Mouse (Mus musculus): ENCODE measurements around the gene Cops2. TPM values are rescaled to one million over a fixed set of nuclear protein-coding genes. Genes with fewer than 3 reads are reported as not detected.

Cops2 gene
- 59.5 and 66.7 TPM in 2 replicates for polyA plus RNA-seq (2012; rRNA removed)

DNA sequence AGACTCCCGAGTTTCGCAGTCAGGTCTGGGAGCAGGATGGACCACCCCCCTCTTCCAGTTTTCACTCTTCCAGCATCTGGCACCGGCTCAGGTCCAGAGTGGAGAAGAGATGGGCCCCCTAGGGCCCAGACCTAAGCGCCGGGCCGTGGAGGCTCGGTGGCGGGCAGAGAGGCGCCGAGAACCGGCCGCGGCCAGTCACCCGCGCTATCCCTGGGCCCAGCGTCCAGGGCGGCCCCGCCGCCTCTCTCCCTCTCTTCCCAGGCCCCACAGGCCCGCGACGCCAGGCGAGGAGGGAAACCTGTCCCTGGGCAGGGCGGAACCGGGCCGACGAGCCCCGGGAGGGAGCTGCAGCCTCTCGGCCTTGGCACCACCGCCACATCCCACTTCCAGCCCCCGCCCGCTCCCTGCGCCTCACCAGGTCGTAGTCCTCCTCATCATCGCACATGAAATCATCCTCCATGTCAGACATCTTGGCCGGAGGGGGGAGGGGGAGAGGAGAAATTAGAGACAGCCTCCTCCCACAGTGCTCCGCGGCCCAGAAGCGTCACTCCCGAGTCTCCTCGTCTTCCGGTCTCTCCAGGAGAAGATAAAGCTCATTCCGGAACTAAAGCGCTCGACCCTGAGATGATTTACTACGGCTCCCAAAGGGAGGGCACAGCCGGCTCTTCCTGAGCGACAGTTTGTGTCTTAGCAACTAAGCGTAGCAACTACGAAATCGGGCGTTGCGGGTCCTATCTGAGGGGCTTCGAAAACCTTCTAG is at the start of gene Cops2, which contains the start of gene Galk2:
Gene Cops2 (minus strand): TSS at position 619 of the 760 bp plus-strand sequence.
Gene Galk2 (plus strand): TSS at position 589 of the 760 bp plus-strand sequence.
- no peak; the same call in 1 of the 2 replicates for TF ChIP-seq POLR2A (IDR thresholded peaks at IDR 0.05; ENCODE audit: borderline replicate concordance, extremely low read depth, insufficient read depth, insufficient read length, poor library complexity, severe bottlenecking)
- no peak for TF ChIP-seq CTCF (IDR thresholded peaks at IDR 0.05; ENCODE audit: borderline replicate concordance, extremely low read depth, insufficient read depth, insufficient read length)
- peak; percentile 99 for DNase-seq (ENCODE audit: low read depth)

DNA sequence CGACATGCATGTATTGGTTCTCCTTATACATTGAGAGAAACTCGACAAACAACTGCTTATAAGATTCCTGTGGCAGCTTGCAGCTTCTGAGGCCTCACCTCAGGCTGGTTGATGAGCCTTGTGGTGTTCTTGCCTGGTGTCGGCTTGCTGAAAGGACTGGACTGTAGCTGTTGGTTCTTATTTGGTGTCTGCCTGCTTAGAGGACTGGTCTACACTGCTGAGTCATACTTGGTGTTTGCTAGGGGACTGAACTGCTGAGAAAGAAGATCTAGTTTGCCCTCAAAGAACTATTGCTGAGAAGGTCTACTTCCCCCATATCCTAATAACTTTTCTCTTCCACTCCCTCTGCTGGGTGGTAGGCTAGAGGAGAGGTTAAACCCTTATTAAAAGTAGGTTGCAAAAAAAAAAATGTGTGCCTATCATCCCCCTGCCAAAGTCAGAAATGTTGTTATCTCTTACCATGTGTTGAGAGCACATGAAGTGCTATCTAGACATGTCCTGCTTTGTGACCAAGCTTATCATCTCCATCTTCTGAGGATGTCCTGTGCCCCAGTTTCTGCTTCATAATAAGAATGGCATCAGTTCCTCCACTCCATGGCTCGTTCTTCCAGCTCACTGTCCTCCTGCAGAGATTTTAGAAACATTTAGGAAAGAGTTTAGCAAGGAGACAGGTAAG is 48.8 kb upstream of the Cops2 start:
- TF ChIP-seq CTCF (IDR thresholded peaks at IDR 0.05; ENCODE audit: borderline replicate concordance, extremely low read depth, insufficient read depth, insufficient read length), result no peak
- no peak for TF ChIP-seq POLR2A (IDR thresholded peaks at IDR 0.05; ENCODE audit: borderline replicate concordance, extremely low read depth, insufficient read depth, insufficient read length, poor library complexity, severe bottlenecking)
- no peak for DNase-seq (ENCODE audit: low read depth)

DNA sequence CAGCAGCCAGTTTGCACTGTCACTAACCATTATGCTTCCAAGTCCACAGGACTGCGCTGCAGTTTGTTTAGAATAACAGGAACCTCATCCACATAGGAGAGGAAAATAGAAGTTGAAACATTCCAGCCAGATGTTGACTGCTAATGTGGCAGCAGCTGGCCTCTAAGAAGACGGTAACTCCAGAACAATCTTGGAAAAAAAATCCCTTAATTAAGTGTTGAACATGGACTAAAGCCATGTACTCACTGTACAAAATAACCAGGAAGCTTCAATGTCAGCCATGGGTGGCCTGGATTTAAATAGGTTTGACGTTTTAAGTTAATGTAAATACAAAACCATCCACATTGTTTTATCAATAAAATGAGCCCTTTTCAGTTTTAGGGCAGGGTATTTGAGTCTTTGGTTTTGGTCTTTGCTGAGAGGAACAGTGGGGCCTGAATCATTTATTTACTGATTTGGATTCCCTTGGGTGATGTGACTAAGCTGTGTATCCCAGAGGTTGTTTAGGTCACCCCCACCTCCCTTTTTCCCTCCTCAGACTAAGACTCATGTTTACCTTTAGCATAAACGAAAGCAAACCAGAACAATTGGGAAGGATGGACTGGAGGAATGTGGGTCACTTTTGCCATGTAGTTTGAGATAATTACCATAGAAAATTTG is 47.6 kb upstream of the Cops2 start:
- no peak for DNase-seq (ENCODE audit: low read depth)
- no peak for TF ChIP-seq POLR2A (IDR thresholded peaks at IDR 0.05; ENCODE audit: borderline replicate concordance, extremely low read depth, insufficient read depth, insufficient read length, poor library complexity, severe bottlenecking)
- no peak for TF ChIP-seq CTCF (IDR thresholded peaks at IDR 0.05; ENCODE audit: borderline replicate concordance, extremely low read depth, insufficient read depth, insufficient read length)

GRCm38 (mm10) chr2:125901426-125901825 is 42.5 kb upstream of the Cops2 start:
- DNase-seq (ENCODE audit: low read depth), result no peak
- no peak for TF ChIP-seq CTCF (IDR thresholded peaks at IDR 0.05; ENCODE audit: borderline replicate concordance, extremely low read depth, insufficient read depth, insufficient read length)
- no peak for TF ChIP-seq POLR2A (IDR thresholded peaks at IDR 0.05; ENCODE audit: borderline replicate concordance, extremely low read depth, insufficient read depth, insufficient read length, poor library complexity, severe bottlenecking)

DNA sequence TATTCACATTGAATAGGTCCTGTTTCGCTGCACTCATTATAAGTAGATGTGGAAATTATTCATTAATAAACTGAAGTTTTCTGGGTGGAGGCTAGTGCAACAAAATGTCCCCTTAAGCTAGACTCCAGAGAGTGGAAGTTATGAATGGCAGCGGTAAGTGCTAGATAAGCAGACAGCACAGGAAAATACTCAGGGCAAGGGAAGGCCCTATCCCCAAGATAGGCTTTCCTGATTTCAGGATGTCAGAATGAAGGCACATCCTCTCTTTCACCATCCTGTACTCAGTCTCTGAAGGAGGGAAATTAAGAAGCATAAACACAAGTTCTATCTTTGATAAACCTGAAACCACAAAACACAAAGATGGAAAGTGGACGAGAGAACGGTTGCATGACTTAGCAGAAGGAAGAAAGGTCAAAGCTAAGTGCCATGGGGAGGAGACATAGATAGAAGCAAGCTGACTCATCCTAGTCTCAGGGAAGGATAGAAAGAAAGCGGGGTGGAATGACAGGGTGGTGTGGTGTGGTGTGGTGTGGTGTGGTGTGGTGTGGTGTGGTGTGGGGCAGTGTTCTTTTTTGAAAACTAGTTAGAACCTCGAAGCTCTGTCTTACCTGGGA is 42.0 kb upstream of the Cops2 start:
- no peak for DNase-seq (ENCODE audit: low read depth)
- TF ChIP-seq CTCF (IDR thresholded peaks at IDR 0.05; ENCODE audit: borderline replicate concordance, extremely low read depth, insufficient read depth, insufficient read length) (no peak), POLR2A (IDR thresholded peaks at IDR 0.05; ENCODE audit: borderline replicate concordance, extremely low read depth, insufficient read depth, insufficient read length, poor library complexity, severe bottlenecking) (no peak)

DNA sequence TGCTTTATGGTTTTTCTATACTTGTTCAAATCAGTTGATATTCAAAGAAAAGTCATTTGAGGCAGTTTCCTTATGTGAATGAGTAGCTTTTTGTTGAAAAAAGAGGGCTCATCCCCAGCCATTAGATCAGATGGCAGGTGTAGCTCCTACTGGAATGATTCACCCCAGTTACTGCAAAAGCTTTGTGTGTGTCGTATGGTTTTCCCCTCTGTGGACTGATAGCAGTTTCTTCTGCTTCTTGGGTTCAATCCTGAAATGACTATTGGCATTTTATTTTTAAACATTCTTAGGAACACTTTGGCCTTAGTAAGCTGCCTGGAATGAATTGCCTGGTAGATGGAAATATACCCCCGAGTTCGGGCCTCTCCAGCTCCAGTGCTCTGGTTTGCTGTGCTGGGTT is 37.4 kb upstream of the Cops2 start:
- TF ChIP-seq CTCF (IDR thresholded peaks at IDR 0.05; ENCODE audit: borderline replicate concordance, extremely low read depth, insufficient read depth, insufficient read length), result no peak
- no peak for TF ChIP-seq POLR2A (IDR thresholded peaks at IDR 0.05; ENCODE audit: borderline replicate concordance, extremely low read depth, insufficient read depth, insufficient read length, poor library complexity, severe bottlenecking)
- DNase-seq (ENCODE audit: low read depth), result no peak

DNA sequence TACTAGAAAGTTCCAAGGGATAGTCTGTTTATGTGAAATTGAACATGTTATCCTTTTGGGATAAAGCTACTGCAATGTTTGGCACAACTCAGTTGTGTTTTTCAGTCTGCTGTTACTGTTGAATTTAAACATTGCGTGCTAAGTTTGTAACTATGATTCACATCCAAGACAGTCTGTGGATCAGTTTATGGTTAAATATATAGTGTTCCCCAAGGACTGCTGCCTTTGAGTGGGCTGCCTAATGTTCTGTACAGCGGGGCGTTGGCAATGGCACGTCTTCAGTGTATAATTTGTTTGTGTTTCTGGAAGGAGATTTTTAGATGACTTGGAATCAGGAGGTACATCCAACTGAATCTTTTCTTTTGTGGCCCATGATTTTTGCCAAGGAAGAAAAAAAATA is 36.2 kb upstream of the Cops2 start:
- no peak for TF ChIP-seq CTCF (IDR thresholded peaks at IDR 0.05; ENCODE audit: borderline replicate concordance, extremely low read depth, insufficient read depth, insufficient read length)
- TF ChIP-seq POLR2A (IDR thresholded peaks at IDR 0.05; ENCODE audit: borderline replicate concordance, extremely low read depth, insufficient read depth, insufficient read length, poor library complexity, severe bottlenecking), result no peak
- DNase-seq (ENCODE audit: low read depth), result no peak

GRCm38 (mm10) chr2:125893096-125893495 is 34.2 kb upstream of the Cops2 start:
- DNase-seq (ENCODE audit: low read depth), result peak; percentile 70
- TF ChIP-seq CTCF (IDR thresholded peaks at IDR 0.05; ENCODE audit: borderline replicate concordance, extremely low read depth, insufficient read depth, insufficient read length), result peak; percentile 55; the same call in 1 of the 2 replicates
- TF ChIP-seq POLR2A (IDR thresholded peaks at IDR 0.05; ENCODE audit: borderline replicate concordance, extremely low read depth, insufficient read depth, insufficient read length, poor library complexity, severe bottlenecking), result no peak

DNA sequence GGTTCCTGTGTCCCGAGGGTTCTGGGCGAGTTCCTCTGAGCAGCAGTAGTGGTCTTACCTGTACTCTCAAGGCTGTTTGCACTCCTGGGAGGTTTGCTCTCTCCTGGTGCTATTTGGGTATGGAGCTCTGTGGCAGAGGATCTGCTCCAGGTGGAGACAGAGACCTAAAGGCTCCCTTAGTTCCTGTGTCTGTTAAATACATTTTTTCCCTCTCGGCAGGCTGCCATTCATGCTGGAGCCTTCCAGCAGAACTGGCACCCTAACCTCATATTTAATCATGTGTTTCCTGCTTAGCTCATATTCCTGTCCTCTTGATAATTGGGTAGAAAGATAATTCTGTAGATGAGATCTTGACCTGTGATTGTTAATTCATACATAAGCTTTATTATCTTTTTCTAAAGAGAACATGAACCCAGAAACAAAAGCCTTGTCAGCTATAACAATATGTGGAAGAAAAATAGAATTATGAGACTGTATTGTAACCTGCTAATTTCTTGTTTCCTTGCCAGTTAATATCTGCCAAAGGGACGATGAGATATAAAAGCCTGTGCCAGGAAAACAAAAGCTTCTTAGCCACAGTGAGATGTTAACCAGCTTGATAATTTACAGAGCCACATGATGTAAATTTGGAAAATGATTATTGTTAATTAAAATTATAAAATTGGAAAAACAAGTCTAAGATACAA is 27.1 kb upstream of the Cops2 start:
- TF ChIP-seq POLR2A (IDR thresholded peaks at IDR 0.05; ENCODE audit: borderline replicate concordance, extremely low read depth, insufficient read depth, insufficient read length, poor library complexity, severe bottlenecking), result no peak
- TF ChIP-seq CTCF (IDR thresholded peaks at IDR 0.05; ENCODE audit: borderline replicate concordance, extremely low read depth, insufficient read depth, insufficient read length), result no peak
- DNase-seq (ENCODE audit: low read depth), result peak; percentile 39

GRCm38 (mm10) chr2:125870159-125870558 is 11.2 kb upstream of the Cops2 start:
- TF ChIP-seq POLR2A (IDR thresholded peaks at IDR 0.05; ENCODE audit: borderline replicate concordance, extremely low read depth, insufficient read depth, insufficient read length, poor library complexity, severe bottlenecking), result no peak
- no peak for TF ChIP-seq CTCF (IDR thresholded peaks at IDR 0.05; ENCODE audit: borderline replicate concordance, extremely low read depth, insufficient read depth, insufficient read length)
- no peak for DNase-seq (ENCODE audit: low read depth)

Measured in brain, embryonic 14.5 days (tissue).